Mouse (Mus musculus) cerebellum, adult 2 months (tissue): ENCODE measurements at regions not wholly inside any gene's neighbourhood (a gene's known extent, or its start where the extent isn't known, plus 50 kb on each side); places are given as distances from the start of the nearest gene placed in this dataset.

Experiments used
- CTCF ChIP-seq: fragments of 200-500 bp; IDR thresholded peaks from 2 replicates; pipeline ENCODE4 v1.5.1; 2011; ENCODE audit warnings: low read depth, mild to moderate bottlenecking, control low read depth, low read length, moderate library complexity, borderline replicate concordance; ENCODE audit not compliant: insufficient read depth
- POLR2A ChIP-seq: fragments of 200-500 bp; IDR thresholded peaks from 2 replicates; pipeline ENCODE4 v1.6.1; 2011; ENCODE audit warnings: low read length, control low read depth, borderline replicate concordance; ENCODE audit not compliant: insufficient read depth

- TF ChIP-seq CTCF = no peak
- no peak for TF ChIP-seq POLR2A
These were observed 584.4 kb downstream of the Etnk1 start for GRCm38 (mm10) chr6:143751076-143752070.
